Mouse (Mus musculus) layer of hippocampus, adult 11-12 months (tissue): ENCODE measurements around the gene Golga7b.
A peak's percentile ranks its signal among the peaks of the same experiment; 100 is the strongest.

Experiments used
- DNase-seq: peaks from one replicate; pipeline ENCODE4 v3.0.0; 2022; ENCODE audit warnings: low spot score

Golga7b gene

GRCm38 (mm10) chr19:42303210-42303813, 55.9 kb downstream of the Golga7b start:
- no peak for DNase-seq

DNA sequence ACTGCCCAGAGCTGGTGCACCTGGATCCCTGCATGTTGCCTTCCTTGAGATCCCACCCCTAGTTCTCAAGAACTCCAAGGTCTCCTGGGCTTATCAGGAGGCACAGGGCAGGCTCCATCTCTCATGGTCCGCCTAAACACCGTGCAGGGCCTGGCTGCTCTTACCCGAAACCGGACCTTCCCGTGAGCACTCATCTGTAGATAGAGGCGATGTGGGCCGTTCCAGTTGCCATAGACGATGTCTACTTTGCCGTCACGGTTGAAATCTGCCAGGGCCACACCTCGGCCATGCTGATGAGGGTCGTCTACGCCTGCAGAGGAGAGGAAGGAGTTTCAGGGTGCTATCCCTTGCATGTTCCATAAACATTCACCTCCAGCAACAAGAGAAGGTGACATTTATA, 57.1 kb downstream of the Golga7b start:
- DNase-seq = no peak

DNA sequence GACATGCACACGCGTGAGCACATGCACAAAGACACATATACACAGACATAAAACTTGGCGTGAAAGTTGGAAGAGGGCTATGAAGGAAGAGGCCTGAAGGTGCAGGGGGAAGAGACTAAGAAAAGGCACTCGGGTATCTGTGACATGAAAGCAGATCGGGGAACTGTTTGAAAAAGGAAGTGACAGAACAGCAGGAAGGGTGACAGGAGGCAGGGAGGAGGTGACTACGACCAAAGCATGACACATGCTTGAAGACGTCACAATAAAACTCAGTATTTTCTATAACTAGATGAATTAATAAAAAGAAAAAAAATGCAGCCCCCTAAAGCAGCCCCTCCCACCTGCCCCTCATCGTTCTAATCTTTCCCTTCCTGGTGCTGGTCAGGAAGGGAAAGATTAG, 58.4 kb downstream of the Golga7b start:
- no peak for DNase-seq

DNA sequence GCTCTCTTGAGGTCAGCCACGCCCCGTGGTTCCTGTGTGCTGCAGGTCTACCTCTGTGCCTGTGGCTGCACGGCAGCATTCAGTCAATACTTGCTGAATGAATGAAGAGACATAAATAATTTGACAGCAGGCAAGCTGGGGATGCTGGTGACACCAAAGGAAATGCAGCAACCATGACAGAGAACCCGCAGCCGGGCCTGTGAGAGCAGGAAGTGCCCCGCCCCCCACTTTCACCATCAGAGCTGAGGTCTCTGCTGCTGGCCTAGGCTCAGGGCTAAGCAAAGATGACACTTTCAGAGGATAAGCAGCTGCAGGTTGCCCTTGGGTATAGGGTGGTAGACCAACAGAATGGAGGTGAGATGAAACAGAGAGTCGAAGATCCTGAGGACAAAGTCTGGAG, 58.8 kb downstream of the Golga7b start:
- DNase-seq = no peak

GRCm38 (mm10) chr19:42307019-42307418, 59.6 kb downstream of the Golga7b start:
- DNase-seq = no peak

DNA sequence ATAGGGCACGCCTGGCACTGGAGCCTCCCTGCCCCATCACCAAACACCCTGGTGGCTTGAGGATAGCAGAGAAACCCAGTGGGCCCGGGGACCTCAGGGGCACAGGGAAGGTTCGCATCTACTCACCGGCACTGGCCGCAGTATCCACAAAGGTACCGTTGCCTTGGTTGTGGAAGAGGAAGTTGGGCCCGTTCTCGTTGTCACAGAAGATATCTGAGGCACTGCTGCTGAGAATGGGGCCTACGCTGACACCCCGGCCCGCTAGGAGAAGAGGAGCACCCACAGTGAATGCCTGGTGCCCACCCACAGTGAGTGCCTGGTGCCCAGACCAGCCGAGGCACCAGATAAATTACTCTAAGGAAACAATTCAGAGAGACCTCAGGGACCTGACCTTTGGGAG, 61.6 kb downstream of the Golga7b start:
- no peak for DNase-seq

DNA sequence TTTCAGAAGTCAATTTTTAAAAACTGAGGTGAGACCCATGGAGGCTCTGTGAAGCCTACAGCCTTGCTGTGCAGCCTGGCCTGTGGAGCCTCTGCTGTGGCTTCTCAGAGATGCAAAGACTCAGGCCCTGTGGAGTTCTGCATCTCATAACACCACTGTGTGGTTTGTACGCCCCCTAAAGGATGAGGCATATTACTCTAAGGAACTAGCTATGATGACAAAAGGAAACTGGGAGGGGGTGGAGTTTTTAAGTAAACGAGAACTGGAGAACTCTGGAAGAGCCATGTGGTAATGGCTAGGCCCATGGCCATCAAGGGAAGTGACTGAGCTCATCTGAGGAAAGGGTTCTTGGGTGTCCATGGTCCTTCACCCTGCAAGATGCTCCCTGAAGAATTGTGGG, 64.0 kb downstream of the Golga7b start:
- DNase-seq = no peak

DNA sequence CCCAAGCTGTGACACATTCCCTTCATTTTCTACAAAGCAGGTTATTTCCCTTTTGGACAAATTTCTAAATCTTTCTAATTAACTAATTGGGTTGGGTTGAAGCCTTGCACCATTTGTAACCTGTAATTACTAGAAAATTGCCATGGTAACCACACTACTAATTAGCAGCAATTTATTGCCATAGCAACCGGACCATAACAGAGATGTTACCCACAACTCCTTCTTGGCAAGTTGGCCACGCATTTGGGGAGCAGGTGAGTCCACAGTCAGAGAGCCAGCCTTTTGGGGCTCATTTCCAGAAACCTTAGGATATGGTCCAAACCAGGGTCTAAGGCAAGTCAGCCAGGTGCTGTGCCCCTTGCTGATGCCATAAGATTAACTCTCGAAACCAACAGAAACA, 64.8 kb downstream of the Golga7b start:
- DNase-seq = no peak

DNA sequence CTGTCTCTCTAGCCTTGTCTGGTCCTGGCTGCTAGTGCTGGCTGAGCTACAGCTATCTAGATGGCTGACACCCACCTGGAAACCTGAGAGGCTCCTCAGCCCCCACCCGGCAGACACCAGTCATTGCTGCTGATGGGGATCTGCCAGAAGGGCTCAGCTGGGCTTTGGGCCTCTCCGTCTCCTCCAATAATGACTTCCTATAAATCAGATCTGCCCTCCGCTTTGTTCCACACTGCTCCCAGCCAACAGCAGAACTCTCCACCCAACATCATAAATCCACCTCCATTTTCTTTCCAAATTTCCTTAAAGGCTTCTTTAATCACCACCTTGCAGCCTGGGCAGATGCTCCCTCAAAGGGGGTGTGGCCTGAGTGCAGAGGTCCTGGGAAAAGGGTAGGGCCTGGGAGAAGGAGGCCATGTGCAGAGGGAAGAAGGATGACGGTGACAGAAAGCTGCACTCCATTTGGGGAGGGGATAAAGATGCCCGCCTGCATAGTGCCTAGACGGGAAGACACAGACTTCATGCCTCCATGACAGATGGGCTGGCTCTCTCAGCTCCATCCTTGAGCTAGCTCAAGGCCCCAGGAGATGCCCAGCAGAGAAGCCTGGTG, 67.8 kb downstream of the Golga7b start:
- no peak for DNase-seq

- DNase-seq = peak; percentile 93
These were observed 68.5 kb downstream of the Golga7b start for GRCm38 (mm10) chr19:42315914-42316313.

DNA sequence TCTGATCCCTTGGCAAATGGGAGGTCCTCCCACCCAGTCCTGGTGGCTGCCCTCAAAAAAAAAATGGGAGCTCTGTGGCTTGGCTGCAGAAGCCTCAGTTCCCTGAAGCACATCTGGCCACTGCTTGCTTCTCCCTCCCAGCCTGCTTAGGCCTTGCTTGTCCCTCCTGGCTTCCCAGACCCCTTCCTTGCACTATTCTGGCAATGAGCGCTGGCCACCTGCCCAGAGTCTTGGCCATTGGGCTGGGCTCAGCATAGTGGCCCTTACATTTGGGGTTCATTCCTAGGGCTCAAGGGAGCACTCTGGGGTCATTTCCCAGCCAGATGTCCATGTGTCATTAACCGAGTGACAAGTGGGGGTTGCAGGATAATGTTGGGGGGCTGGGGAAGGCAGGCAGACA, 69.2 kb downstream of the Golga7b start:
- peak; percentile 62 for DNase-seq

GRCm38 (mm10) chr19:42316998-42317397, 69.6 kb downstream of the Golga7b start:
- peak; percentile 64 for DNase-seq

- peak; percentile 71 for DNase-seq
These were observed 70.5 kb downstream of the Golga7b start for GRCm38 (mm10) chr19:42317648-42318425.
